ENCODE assay signal across 9 mouse cellular contexts in the genomic region with DNA sequence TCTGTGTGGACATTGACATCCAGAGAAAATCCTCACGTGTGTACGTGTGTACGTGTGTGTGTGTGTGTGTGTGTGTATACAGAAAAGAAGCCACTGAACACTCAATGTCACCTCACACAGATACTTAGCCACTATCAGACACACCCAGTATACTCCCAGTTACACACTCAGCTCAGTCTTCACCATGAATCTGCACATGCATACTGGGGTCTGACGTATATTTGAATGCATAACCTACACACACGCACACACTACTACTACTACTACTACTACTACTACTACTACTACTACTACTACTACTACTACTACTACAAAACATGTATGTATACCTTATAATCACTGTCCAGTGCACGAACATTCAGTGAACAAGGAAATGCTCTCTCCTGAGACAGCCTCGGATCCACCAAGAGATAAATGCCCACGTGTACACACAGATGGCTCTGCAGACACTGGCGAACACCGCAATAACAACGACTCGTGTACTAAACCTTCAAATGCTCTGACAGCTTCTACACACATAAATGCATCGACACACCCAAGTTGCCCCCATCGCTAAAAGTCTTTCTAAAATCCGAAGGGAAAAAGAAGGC. TPM values are rescaled to one million over a fixed set of nuclear protein-coding genes. Genes with fewer than 3 reads are reported as not detected.
A peak's percentile ranks its signal among the peaks of the same experiment; 100 is the strongest.
DNase-seq lines count a peak whose midpoint lies in the region; ATAC-seq and TF ChIP-seq lines count a peak whose summit lies in the region.
"Had no signal": no experiment of that assay in that cellular context is flagged by ENCODE, and none has a peak within 500 bp of the region (broad histone marks: within the 10 kb centered on the region; RNA-seq: fewer than 3 reads in every experiment).

No protein-coding gene starts in this region.

- no peaks in the 10 kb centered on the region for H3K9me3 ChIP-seq in forebrain, embryonic 13.5 days (replicated peaks)
- no peaks in the 10 kb centered on the region for H3K9me3 ChIP-seq in intestine, embryonic 16.5 days (ENCODE audit: control insufficient read depth, low read length)
- no peaks in the 10 kb centered on the region for H3K9me3 ChIP-seq in neural tube, embryonic 14.5 days (ENCODE audit: control insufficient read depth, low read length)

- peaks cover 4% of the 10 kb centered on the region; the same call in 1 of the 2 replicates for H3K27me3 ChIP-seq in forebrain, embryonic 13.5 days
- H3K27me3 ChIP-seq in intestine, embryonic 16.5 days (replicated peaks; ENCODE audit: control insufficient read depth, insufficient read depth, low read length): no peaks in the 10 kb centered on the region
- H3K27me3 ChIP-seq in neural tube, embryonic 14.5 days (ENCODE audit: control insufficient read depth, insufficient read depth, low read length): no peaks in the 10 kb centered on the region

- peak; percentile 61 for ATAC-seq in forebrain, embryonic 13.5 days
- peak; percentile 45 for ATAC-seq in intestine, embryonic 16.5 days
- ATAC-seq in neural tube, embryonic 14.5 days (ENCODE audit: low read depth): peak; percentile 44
- no peak for ATAC-seq in megakaryocyte progenitor cell, adult 5-6 weeks (replicated peaks; ENCODE audit: poor library complexity)

- TF ChIP-seq CTCF in lung, adult 2 months (IDR thresholded peaks at IDR 0.05; ENCODE audit: insufficient read depth, low read length): no peak

- no peak overlapping the region for H3K27ac ChIP-seq in forebrain, embryonic 13.5 days
- H3K27ac ChIP-seq in intestine, embryonic 16.5 days (ENCODE audit: low read length): no peak overlapping the region
- H3K27ac ChIP-seq in neural tube, embryonic 14.5 days (ENCODE audit: low read depth, low read length): no peak overlapping the region

- WGBS in lung, adult 2 months: 41% methylated on average over 15 of the region's 15 CpGs
- WGBS in forebrain, embryonic 13.5 days: 59% methylated on average over 15 of the region's 15 CpGs
- 39% methylated on average over 15 of the region's 15 CpGs for WGBS in intestine, embryonic 16.5 days
- WGBS in neural tube, embryonic 14.5 days: 49% methylated on average over 15 of the region's 15 CpGs

- no peak overlapping the region for H3K9ac ChIP-seq in forebrain, embryonic 13.5 days
- H3K9ac ChIP-seq in intestine, embryonic 16.5 days (ENCODE audit: low read depth, low read length): peak overlapping the region; percentile 51
- peak overlapping the region; percentile 50 for H3K9ac ChIP-seq in neural tube, embryonic 14.5 days (replicated peaks; ENCODE audit: low read depth, low read length)

- no peak for TF ChIP-seq POLR2A in lung, adult 2 months (IDR thresholded peaks at IDR 0.05; ENCODE audit: borderline replicate concordance, extremely low read depth, low read depth, low read length)

- H3K4me3 ChIP-seq in lung, adult 2 months (replicated peaks; ENCODE audit: extremely low read depth, low read depth, low read length): peak overlapping the region; percentile 77
- peak overlapping the region; percentile 35 for H3K4me3 ChIP-seq in forebrain, embryonic 13.5 days
- peak overlapping the region; percentile 40 for H3K4me3 ChIP-seq in intestine, embryonic 16.5 days (ENCODE audit: low read length)
- H3K4me3 ChIP-seq in neural tube, embryonic 14.5 days (ENCODE audit: low read depth, low read length): peak overlapping the region; percentile 26

- DNase-seq in lung, adult 2 months: no peak
- DNase-seq in lung, postnatal 14 days: no peak
- no peak for DNase-seq in cerebellum, adult 9-11 months
- DNase-seq in cerebellum, postnatal 4 days (ENCODE audit: low spot score in 2 of 2): no peak

- H3K36me3 ChIP-seq in forebrain, embryonic 13.5 days (ENCODE audit: poor library complexity, severe bottlenecking): no peaks in the 10 kb centered on the region
- H3K36me3 ChIP-seq in intestine, embryonic 16.5 days (ENCODE audit: control insufficient read depth, insufficient read depth, low read length): no peaks in the 10 kb centered on the region
- no peaks in the 10 kb centered on the region for H3K36me3 ChIP-seq in neural tube, embryonic 14.5 days (ENCODE audit: control insufficient read depth, insufficient read depth, low read length)

- no peaks in the 10 kb centered on the region; the same call in none of the 2 replicates for H3K4me1 ChIP-seq in lung, adult 2 months (ENCODE audit: control insufficient read depth, insufficient read depth, low read length)
- H3K4me1 ChIP-seq in forebrain, embryonic 13.5 days: peaks cover 7% of the 10 kb centered on the region
- peaks cover 18% of the 10 kb centered on the region for H3K4me1 ChIP-seq in intestine, embryonic 16.5 days (ENCODE audit: control insufficient read depth, insufficient read depth, low read length)
- H3K4me1 ChIP-seq in neural tube, embryonic 14.5 days (ENCODE audit: control insufficient read depth, insufficient read depth, low read length): no peaks in the 10 kb centered on the region

- peak overlapping the region; percentile 63 for H3K4me2 ChIP-seq in forebrain, embryonic 13.5 days
- H3K4me2 ChIP-seq in intestine, embryonic 16.5 days (ENCODE audit: low read depth, low read length): peak overlapping the region; percentile 83
- peak overlapping the region; percentile 64 for H3K4me2 ChIP-seq in neural tube, embryonic 14.5 days (ENCODE audit: low read depth, low read length)

RNA-seq across cellular contexts. Expression of a gene that starts 0.3 kb away (rescaled TPM):
- polyA plus RNA-seq in lung, adult 2 months (2012; rRNA removed): 35.1 and 62.4 TPM in 2 replicates
- polyA plus RNA-seq in forebrain, embryonic 13.5 days (2015; fragmentation: Nextera tagmentation; extraction: Ambion mirVana): 2.2 and 2.6 TPM in 2 replicates
- 7.0 and 7.2 TPM in 2 replicates for polyA plus RNA-seq in intestine, embryonic 16.5 days (2015; fragmentation: Nextera tagmentation; extraction: Ambion mirVana)
- polyA plus RNA-seq in neural tube, embryonic 14.5 days (2014; fragmentation: Nextera tagmentation; extraction: Ambion mirVana): 3.6 and 13.2 TPM in 2 replicates
- not detected in 2 replicates for total RNA-seq in megakaryocyte progenitor cell, adult 5-6 weeks (2015)
- not detected in 2 replicates for total RNA-seq in megakaryocyte progenitor cell, adult 5-6 weeks (2017)
- total RNA-seq: common myeloid progenitor, adult 5-6 weeks had no signal

RNA-seq across cellular contexts. Expression of a gene that starts 40.2 kb away (rescaled TPM):
- 3.2 and 6.0 TPM in 2 replicates for polyA plus RNA-seq in lung, adult 2 months (2012; rRNA removed)
- polyA plus RNA-seq in forebrain, embryonic 13.5 days (2015; fragmentation: Nextera tagmentation; extraction: Ambion mirVana): 68.4 and 72.8 TPM in 2 replicates
- polyA plus RNA-seq in intestine, embryonic 16.5 days (2015; fragmentation: Nextera tagmentation; extraction: Ambion mirVana): 41.7 and 46.8 TPM in 2 replicates
- 64.2 and 65.2 TPM in 2 replicates for polyA plus RNA-seq in neural tube, embryonic 14.5 days (2014; fragmentation: Nextera tagmentation; extraction: Ambion mirVana)
- total RNA-seq in megakaryocyte progenitor cell, adult 5-6 weeks (2015): 27.5 and 30.5 TPM in 2 replicates
- total RNA-seq in megakaryocyte progenitor cell, adult 5-6 weeks (2017): 66.0 and 73.7 TPM in 2 replicates

RNA-seq across cellular contexts. Expression of a gene that starts 47.7 kb away (rescaled TPM):
- polyA plus RNA-seq in lung, adult 2 months (2012; rRNA removed): 4.3 and 15.4 TPM in 2 replicates
- polyA plus RNA-seq in forebrain, embryonic 13.5 days (2015; fragmentation: Nextera tagmentation; extraction: Ambion mirVana): 38.1 and 45.3 TPM in 2 replicates
- polyA plus RNA-seq in intestine, embryonic 16.5 days (2015; fragmentation: Nextera tagmentation; extraction: Ambion mirVana): 61.2 and 65.5 TPM in 2 replicates
- 36.1 and 40.3 TPM in 2 replicates for polyA plus RNA-seq in neural tube, embryonic 14.5 days (2014; fragmentation: Nextera tagmentation; extraction: Ambion mirVana)
- total RNA-seq in megakaryocyte progenitor cell, adult 5-6 weeks (2015): 47.0 and 54.2 TPM in 2 replicates
- 47.9 and 52.5 TPM in 2 replicates for total RNA-seq in megakaryocyte progenitor cell, adult 5-6 weeks (2017)

RNA-seq across cellular contexts. Expression of a gene that starts 54.9 kb away (rescaled TPM):
- polyA plus RNA-seq in lung, adult 2 months (2012; rRNA removed): 3.7 and 3.8 TPM in 2 replicates
- 13.9 and 15.1 TPM in 2 replicates for polyA plus RNA-seq in forebrain, embryonic 13.5 days (2015; fragmentation: Nextera tagmentation; extraction: Ambion mirVana)
- 14.6 and 15.0 TPM in 2 replicates for polyA plus RNA-seq in intestine, embryonic 16.5 days (2015; fragmentation: Nextera tagmentation; extraction: Ambion mirVana)
- 9.5 and 14.5 TPM in 2 replicates for polyA plus RNA-seq in neural tube, embryonic 14.5 days (2014; fragmentation: Nextera tagmentation; extraction: Ambion mirVana)
- total RNA-seq in megakaryocyte progenitor cell, adult 5-6 weeks (2015): 0.12 and 0.37 TPM in 2 replicates
- 0.17 and 0.20 TPM in 2 replicates for total RNA-seq in megakaryocyte progenitor cell, adult 5-6 weeks (2017)

Comparison
In these comparisons a context has a peak if more than half of its experiments do, and no peak if none do; other contexts are left out.
1. H3K4me3 ChIP-seq: peak in every context shown above with its lines; median percentile 77 in lung, adult 2 months; 40 in intestine, embryonic 16.5 days; 35 in forebrain, embryonic 13.5 days; 26 in neural tube, embryonic 14.5 days.